Mouse (Mus musculus) small intestine, adult 2 months (tissue): ENCODE measurements around the gene Ror1.

Experiments used
- CTCF ChIP-seq: fragments of 200-500 bp; IDR thresholded peaks from 2 replicates; pipeline ENCODE4 v1.5.1; 2012; ENCODE audit warnings: low read depth, mild to moderate bottlenecking, control low read depth, inconsistent platforms, low read length, moderate library complexity, mixed read lengths; ENCODE audit not compliant: insufficient replicate concordance, insufficient read length; ENCODE audit errors: extremely low read depth
- POLR2A ChIP-seq: fragments of 200-500 bp; IDR thresholded peaks from 2 replicates; pipeline ENCODE4 v1.6.1; 2012; ENCODE audit warnings: low read depth, mild to moderate bottlenecking, control low read depth, inconsistent platforms, low read length, moderate library complexity

DNA sequence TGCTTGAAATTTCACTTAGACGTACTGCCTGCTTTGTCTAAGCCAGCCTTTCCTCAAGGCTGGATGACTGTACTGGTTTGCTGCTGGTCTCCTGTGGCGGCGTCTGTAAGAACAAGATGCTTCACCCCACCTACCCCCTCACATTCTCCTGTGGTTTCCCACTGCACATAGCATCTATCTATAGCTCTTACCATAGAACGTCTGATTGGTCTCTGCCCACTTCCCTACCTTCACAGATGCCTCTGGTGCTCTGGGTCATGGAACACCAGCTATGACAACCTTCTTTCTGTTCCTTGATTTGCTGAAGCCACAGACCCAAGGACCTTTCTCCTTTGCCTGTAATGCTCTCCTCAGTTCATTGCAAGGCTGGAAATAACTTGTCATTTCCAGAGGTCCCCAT lies 124.0 kb downstream of the Ror1 start:
- no peak for TF ChIP-seq CTCF
- TF ChIP-seq POLR2A, result no peak
